Mouse (Mus musculus): Measurements from ENCODE around the gene Fibp. TPM values are rescaled to one million over a fixed set of nuclear protein-coding genes. Genes with fewer than 3 reads are reported as not detected.
A peak's percentile ranks its signal among the peaks of the same experiment; 100 is the strongest.
"Not testable (repeated sequence)": the region's sequence is repeated elsewhere in the genome, so short reads cannot be mapped to it uniquely, and the experiment has no call there.

Fibp gene
- polyA plus RNA-seq, 1 experiment from 2014 or later: 122 TPM

DNA sequence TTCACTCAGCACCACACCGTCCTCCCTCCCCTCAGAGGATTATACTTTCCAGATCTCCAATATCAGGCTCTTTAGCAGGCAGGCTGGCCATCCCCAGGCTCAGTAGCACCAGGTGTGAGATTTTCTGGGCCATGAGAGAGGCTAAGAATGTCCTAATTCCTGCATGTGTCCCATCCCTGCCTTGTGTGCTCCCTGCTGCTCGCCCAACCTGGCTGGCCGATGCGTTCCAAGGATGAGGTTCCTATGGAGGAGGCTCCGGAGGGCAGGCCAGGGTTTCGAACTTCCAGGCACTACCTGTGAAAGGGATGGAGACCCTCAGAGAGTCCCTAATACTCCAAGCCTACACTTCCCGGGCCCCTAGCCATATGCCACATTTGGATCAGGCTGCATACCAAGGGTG lies 25.4 kb downstream of the Fibp start:
- Histone ChIP-seq H3K27ac (no peak overlapping the region), H3K36me3 (replicated peaks) (peaks cover 52% of the 10 kb centered on the region), H3K4me1 (peaks cover 29% of the 10 kb centered on the region), H3K4me3 (replicated peaks) (no peak overlapping the region), H3K9me3 (no peaks in the 10 kb centered on the region), H3K9ac (no peak overlapping the region), H3K4me2 (no peak overlapping the region), H3K27me3 (no peaks in the 10 kb centered on the region)
- WGBS: 92% methylated on average over 7 of the region's 7 CpGs
- no peak for ATAC-seq (ENCODE audit: low FRiP score)

DNA sequence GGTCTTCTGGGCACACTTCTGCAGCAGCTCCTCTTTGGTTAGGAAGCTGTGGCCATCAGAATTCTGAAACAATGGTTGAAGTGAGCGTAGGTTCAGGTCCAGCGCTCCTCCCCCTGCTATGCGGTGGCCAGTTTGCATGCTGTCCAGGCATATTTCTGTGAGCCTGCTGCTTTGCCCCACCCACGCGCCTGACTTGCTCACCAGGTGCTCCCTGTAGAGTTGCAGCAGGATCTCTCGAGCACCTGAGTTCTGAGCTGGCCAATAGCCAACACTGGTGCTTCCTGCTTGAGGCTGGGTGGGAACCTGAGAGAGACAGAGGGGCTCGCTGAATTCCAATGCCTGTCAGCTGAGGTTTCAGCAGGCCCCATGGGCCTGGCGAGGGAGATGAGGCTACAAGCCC lies 25.9 kb downstream of the Fibp start:
- H3K9me3 ChIP-seq: no peaks in the 10 kb centered on the region
- WGBS: 88% methylated on average over 8 of the region's 8 CpGs
- H3K9ac ChIP-seq: no peak overlapping the region
- H3K27ac ChIP-seq: no peak overlapping the region
- peaks cover 49% of the 10 kb centered on the region for H3K36me3 ChIP-seq (replicated peaks)
- peaks cover 29% of the 10 kb centered on the region for H3K4me1 ChIP-seq
- no peak for ATAC-seq (ENCODE audit: low FRiP score)
- H3K27me3 ChIP-seq: no peaks in the 10 kb centered on the region
- H3K4me3 ChIP-seq (replicated peaks): 0 out of 2 replicates have a peak overlapping the region, but pooled peaks have one; percentile 4
- H3K4me2 ChIP-seq: no peak overlapping the region

DNA sequence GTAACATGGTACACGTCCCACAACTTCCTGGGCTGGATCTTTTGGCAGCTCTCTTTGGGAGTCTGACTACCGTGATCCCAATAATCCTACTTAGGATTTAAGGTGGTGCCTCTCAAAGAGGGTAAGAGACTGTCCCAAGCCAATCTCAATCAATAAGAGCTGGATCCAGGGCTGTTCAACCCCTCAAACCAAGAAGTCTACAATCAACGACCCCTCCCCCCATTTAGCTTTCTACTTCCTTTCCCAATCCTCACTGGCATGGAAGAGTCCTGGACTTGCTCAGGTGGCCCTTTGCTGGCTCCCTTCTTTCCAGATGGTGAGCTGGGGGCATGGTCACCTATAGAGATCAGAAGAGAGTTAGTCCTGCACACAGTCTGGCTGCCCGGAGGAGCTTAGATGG lies 26.4 kb downstream of the Fibp start:
- H3K4me3 ChIP-seq (replicated peaks): no peak overlapping the region
- 0 out of 2 replicates have a peak overlapping the region, but pooled peaks have one; percentile 53 for H3K9ac ChIP-seq
- H3K9me3 ChIP-seq: no peaks in the 10 kb centered on the region
- peaks cover 32% of the 10 kb centered on the region for H3K4me1 ChIP-seq
- WGBS: 92% methylated on average over 4 of the region's 4 CpGs
- H3K36me3 ChIP-seq (replicated peaks): peaks cover 44% of the 10 kb centered on the region
- H3K27me3 ChIP-seq: no peaks in the 10 kb centered on the region
- peak overlapping the region; percentile 79; the same call in 1 of the 2 replicates for H3K4me2 ChIP-seq
- ATAC-seq (ENCODE audit: low FRiP score): no peak
- no peak overlapping the region for H3K27ac ChIP-seq

- Histone ChIP-seq H3K27ac (peak within 1 kb of the TSS; percentile 100), H3K27me3 (no peaks in the 10 kb centered on the region), H3K4me1 (peaks cover 43% of the 10 kb centered on the region), H3K9me3 (no peaks in the 10 kb centered on the region), H3K4me2 (peak within 1 kb of the TSS; percentile 79), H3K9ac (peak within 1 kb of the TSS; percentile 53), H3K36me3 (replicated peaks) (peaks cover 42% of the 10 kb centered on the region), H3K4me3 (replicated peaks) (peak within 1 kb of the TSS; percentile 42)
- ATAC-seq (ENCODE audit: low FRiP score): peak; percentile 51
- under 1% methylated on average over 39 of the region's 39 CpGs for WGBS
These were observed 27.5 kb downstream of the Fibp start, which contains the start of gene Mus81 for GRCm38 (mm10) chr19:5487768-5488550. Gene Mus81, minus strand, starts transcription at chr19:5488402.

- Histone ChIP-seq H3K27ac (peak overlapping the region; percentile 100), H3K4me3 (replicated peaks) (peak overlapping the region; percentile 42), H3K36me3 (replicated peaks) (peaks cover 42% of the 10 kb centered on the region), H3K4me2 (peak overlapping the region; percentile 79), H3K4me1 (peaks cover 46% of the 10 kb centered on the region), H3K9ac (peak overlapping the region; percentile 53), H3K9me3 (no peaks in the 10 kb centered on the region), H3K27me3 (no peaks in the 10 kb centered on the region)
- peak; percentile 79 for ATAC-seq (ENCODE audit: low FRiP score)
- under 1% methylated on average over 26 of the region's 26 CpGs for WGBS
These were observed 28.6 kb downstream of the Fibp start for GRCm38 (mm10) chr19:5488878-5489571.

GRCm38 (mm10) chr19:5489721-5490120 lies 29.3 kb downstream of the Fibp start:
- not testable (repeated sequence) for H3K9ac ChIP-seq; H3K27me3 ChIP-seq; H3K9me3 ChIP-seq; ATAC-seq (ENCODE audit: low FRiP score)
- H3K4me1 ChIP-seq: peaks cover 46% of the 10 kb centered on the region
- WGBS: 57% methylated on average over 10 of the region's 10 CpGs
- peak overlapping the region; percentile 100 for H3K27ac ChIP-seq
- peak overlapping the region; percentile 96 for H3K4me3 ChIP-seq (replicated peaks)
- H3K36me3 ChIP-seq (replicated peaks): peaks cover 42% of the 10 kb centered on the region
- H3K4me2 ChIP-seq: peak overlapping the region; percentile 79

- peak within 1 kb of the TSS; percentile 96 for H3K4me3 ChIP-seq (replicated peaks)
- WGBS: under 1% methylated on average over 61 of the region's 62 CpGs
- peaks cover 46% of the 10 kb centered on the region for H3K4me1 ChIP-seq
- H3K9me3 ChIP-seq: no peaks in the 10 kb centered on the region
- peaks cover 40% of the 10 kb centered on the region for H3K36me3 ChIP-seq (replicated peaks)
- H3K27me3 ChIP-seq: no peaks in the 10 kb centered on the region
- peak within 1 kb of the TSS; percentile 95 for H3K9ac ChIP-seq
- peak within 1 kb of the TSS; percentile 79 for H3K4me2 ChIP-seq
- H3K27ac ChIP-seq: peak within 1 kb of the TSS; percentile 100
- peak; percentile 74 for ATAC-seq (ENCODE audit: low FRiP score)
These were observed 30.0 kb downstream of the Fibp start, which contains the start of gene Cfl1 for GRCm38 (mm10) chr19:5490313-5490897. Gene Cfl1, plus strand, starts transcription at chr19:5490455.

DNA sequence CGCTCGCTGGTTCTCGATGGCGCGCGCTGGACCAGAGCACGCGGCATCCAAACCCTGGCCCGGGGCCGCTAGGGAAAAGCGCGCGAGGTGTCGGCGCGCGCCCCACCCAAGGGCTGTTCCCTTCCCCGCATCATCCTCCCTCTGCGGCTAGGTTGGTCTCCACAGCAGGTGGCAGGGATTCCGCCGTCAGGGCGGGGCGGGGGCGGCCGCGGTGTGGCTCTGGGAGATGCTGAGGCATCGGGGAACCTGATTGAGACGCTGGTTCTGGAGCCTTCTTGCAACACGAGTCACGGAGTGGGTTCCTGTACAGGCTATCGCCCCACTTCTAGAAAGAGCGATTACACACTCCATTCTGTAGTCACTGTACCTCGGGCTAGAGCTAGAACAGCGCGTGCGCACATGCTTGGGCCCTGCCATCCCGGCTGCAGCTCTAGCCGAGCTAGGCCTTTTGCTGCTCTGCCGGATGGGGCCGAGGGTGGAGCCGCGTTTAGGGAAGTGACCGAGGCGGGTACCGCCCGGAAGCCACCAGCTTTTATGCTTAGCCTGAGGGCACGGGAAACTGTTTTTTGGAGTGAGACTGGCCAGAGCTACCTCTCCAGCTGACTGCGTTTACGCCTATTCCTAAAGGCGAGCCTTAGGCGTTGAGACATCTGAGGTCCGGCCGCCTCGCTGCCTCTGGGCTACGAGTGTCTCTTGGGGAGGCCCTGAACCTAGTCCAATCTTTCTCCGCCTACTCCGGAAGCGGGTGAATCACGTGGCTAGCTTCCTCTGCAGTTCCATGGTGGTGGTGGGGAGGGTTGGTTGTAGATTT lies 30.7 kb downstream of the Fibp start:
- peak overlapping the region; percentile 95 for H3K9ac ChIP-seq
- no peaks in the 10 kb centered on the region for H3K9me3 ChIP-seq
- ATAC-seq (ENCODE audit: low FRiP score): peak; percentile 31
- peak overlapping the region; percentile 96 for H3K4me3 ChIP-seq (replicated peaks)
- peak overlapping the region; percentile 100 for H3K27ac ChIP-seq
- under 1% methylated on average over 59 of the region's 59 CpGs for WGBS
- peaks cover 46% of the 10 kb centered on the region for H3K4me1 ChIP-seq
- H3K36me3 ChIP-seq (replicated peaks): peaks cover 40% of the 10 kb centered on the region
- peak overlapping the region; percentile 79 for H3K4me2 ChIP-seq
- H3K27me3 ChIP-seq: no peaks in the 10 kb centered on the region

DNA sequence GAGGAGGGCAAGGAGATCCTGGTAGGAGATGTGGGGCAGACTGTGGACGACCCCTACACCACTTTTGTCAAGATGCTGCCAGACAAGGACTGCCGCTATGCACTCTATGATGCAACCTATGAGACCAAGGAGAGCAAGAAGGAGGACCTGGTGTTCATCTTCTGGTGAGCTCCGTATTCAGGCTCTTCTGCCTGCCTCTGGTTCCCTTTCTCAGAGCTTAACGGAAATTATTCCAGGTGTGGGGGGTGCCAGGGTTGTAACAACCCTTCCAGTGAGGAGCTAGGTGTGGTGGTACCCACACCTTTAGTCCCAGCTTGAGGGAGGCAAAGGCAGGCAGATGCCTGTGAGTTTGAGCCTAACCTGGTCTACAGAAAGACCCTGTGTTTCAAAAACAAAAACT lies 32.2 kb downstream of the Fibp start:
- H3K9ac ChIP-seq: no peak overlapping the region
- H3K27me3 ChIP-seq: no peaks in the 10 kb centered on the region
- H3K4me3 ChIP-seq (replicated peaks): no peak overlapping the region
- H3K9me3 ChIP-seq: no peaks in the 10 kb centered on the region
- H3K4me2 ChIP-seq: no peak overlapping the region; the same call in 1 of the 2 replicates
- ATAC-seq (ENCODE audit: low FRiP score): no peak
- peaks cover 31% of the 10 kb centered on the region for H3K4me1 ChIP-seq
- H3K27ac ChIP-seq: no peak overlapping the region
- 87% methylated on average over 4 of the region's 4 CpGs for WGBS
- H3K36me3 ChIP-seq (replicated peaks): peaks cover 53% of the 10 kb centered on the region

GRCm38 (mm10) chr19:5493301-5493721 lies 32.9 kb downstream of the Fibp start:
- not testable (repeated sequence) for H3K9me3 ChIP-seq; ATAC-seq (ENCODE audit: low FRiP score); H3K4me2 ChIP-seq; H3K27ac ChIP-seq; H3K4me3 ChIP-seq (replicated peaks); H3K9ac ChIP-seq; H3K27me3 ChIP-seq
- peaks cover 28% of the 10 kb centered on the region for H3K4me1 ChIP-seq
- 79% methylated on average over 9 of the region's 9 CpGs for WGBS
- H3K36me3 ChIP-seq (replicated peaks): peaks cover 60% of the 10 kb centered on the region

DNA sequence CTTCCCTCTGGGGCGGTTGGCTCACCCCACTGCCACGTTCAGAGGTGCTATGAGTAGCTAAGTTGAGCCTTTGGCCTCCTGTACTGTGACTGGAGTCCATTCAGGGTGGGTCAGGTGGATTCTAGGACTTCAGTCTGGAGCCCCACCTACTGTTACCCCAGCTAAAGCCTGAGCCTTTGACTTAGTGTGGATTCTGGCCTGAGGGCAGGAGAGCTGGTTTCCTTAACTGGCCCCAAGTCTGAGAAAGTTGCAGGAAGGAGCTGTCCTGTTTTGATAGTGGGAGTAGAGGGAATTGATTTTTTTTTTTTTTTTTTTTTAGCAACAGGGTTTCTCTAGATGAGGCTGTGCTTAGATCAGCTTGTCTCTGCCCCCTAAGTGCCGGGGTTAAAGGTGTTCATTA lies 33.9 kb downstream of the Fibp start:
- H3K36me3 ChIP-seq (replicated peaks): peaks cover 61% of the 10 kb centered on the region
- WGBS: 89% methylated on average over 3 of the region's 3 CpGs

More for the DNA sequence above, 33.9 kb downstream of the Fibp start:
- Histone ChIP-seq H3K27me3 (no peaks in the 10 kb centered on the region), H3K4me3 (replicated peaks) (no peak overlapping the region), H3K4me2 (no peak overlapping the region), H3K9ac (no peak overlapping the region), H3K27ac (no peak overlapping the region), H3K9me3 (no peaks in the 10 kb centered on the region), H3K4me1 (peaks cover 22% of the 10 kb centered on the region)
- ATAC-seq (ENCODE audit: low FRiP score): no peak
